8 mouse cellular contexts compared by ENCODE assay signal in the genomic region with DNA sequence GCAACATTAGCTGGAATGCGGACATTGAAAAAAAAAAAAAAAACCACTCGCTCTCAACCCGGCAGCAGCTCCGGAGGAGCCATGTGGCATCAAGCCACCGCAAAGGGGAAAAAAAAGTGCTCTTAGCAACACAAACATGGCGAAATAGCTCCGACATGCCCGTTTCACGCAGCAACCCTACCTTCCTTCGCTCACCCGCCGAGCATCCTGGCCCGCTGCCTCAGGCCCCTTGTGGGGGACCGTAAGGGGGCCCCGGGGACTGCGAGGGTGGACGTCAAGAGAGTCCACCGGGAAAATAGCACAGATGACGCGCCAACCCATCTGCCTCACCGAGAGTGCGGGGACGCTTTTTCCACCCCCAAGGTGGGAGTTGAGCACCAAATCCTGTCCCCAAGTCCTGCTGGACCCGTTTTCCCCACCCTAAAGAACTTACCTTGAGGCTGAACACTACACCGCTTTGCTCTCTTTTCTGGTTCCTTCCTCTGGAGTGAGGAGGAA.
A peak's percentile ranks its signal among the peaks of the same experiment; 100 is the strongest.
DNase-seq lines count a peak whose midpoint lies in the region; ATAC-seq lines count a peak whose summit lies in the region.

No protein-coding gene starts in this region.

- peaks cover 54% of the 10 kb centered on the region for H3K4me1 ChIP-seq in forebrain, embryonic 10.5 days

- WGBS in forebrain, embryonic 10.5 days = 0% methylated on average over 25 of the region's 25 CpGs

- ATAC-seq in inflammation-experienced regulatory T-cells, adult 6 months = no peak

- H3K4me3 ChIP-seq in forebrain, embryonic 10.5 days = peak overlapping the region; percentile 78

- no peaks in the 10 kb centered on the region for H3K9me3 ChIP-seq in forebrain, embryonic 10.5 days

- DNase-seq in CD4-positive, CD25-positive, alpha-beta regulatory T cell, adult 2 months (ENCODE audit: low read depth, low spot score) = peak; percentile 82
- peak; percentile 72 for DNase-seq in adrenal gland, adult 2 months
- peak; percentile 62 for DNase-seq in forebrain, embryonic 10.5 days (ENCODE audit: extremely low spot score, low spot score)
- peak; percentile 56 to 67 for DNase-seq in heart, postnatal 14 days
- DNase-seq in kidney, postnatal 4 days = peak; percentile 27 to 52
- DNase-seq in lung, postnatal 25 days (ENCODE audit: low spot score) = peak; percentile 86
- DNase-seq in right cerebral cortex, postnatal 14 days = peak; percentile 48

- intact Hi-C loops in heart, postnatal 14 days (cut with DNase I) = loop anchor here (2.0 to 10.0 kb wide), 3 partner anchors 101 to 427 kb away; a partner anchor contains a TSS

- no peak overlapping the region for H3K27ac ChIP-seq in forebrain, embryonic 10.5 days

- H3K27me3 ChIP-seq in forebrain, embryonic 10.5 days (ENCODE audit: poor library complexity, severe bottlenecking) = peaks cover 89% of the 10 kb centered on the region

- no peaks in the 10 kb centered on the region for H3K36me3 ChIP-seq in forebrain, embryonic 10.5 days (replicated peaks)
